15 mouse cellular contexts compared by ENCODE assay signal in the genomic region with DNA sequence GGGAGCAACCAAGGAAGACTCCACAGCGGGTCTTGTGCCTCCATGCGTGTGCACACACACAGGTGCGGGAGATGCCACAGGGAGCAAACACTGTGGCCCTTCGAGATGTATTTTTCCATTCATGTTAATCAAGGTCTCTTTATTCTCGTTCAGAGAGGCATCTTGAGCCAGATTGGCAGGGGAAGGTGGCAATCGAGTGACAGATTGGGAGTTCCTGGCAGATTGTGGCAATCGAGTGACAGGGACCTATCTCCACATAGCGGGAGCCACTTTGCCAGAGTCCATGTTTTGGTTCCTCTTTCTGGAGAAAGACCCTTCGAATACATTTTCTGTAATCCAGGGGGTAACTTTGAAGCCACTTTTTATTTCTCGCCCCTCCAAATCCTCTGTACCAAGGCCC.
"Had no signal": no experiment of that assay in that cellular context is flagged by ENCODE, and none has a peak within 500 bp of the region (broad histone marks: within the 10 kb centered on the region; RNA-seq: fewer than 3 reads in every experiment).

No protein-coding gene starts in this region.

- DNase-seq: retina, postnatal 1 day; right cerebral cortex, adult 18-20 months; right cerebral cortex, postnatal 14 days; right cerebral cortex, postnatal 25 days; right cerebral cortex, postnatal 4 days; spleen, adult 18-20 months; thymus, adult 18-20 months; thymus, adult 2 months; thymus, postnatal 14 days; thymus, postnatal 25 days; thymus, postnatal 36 days; thymus, postnatal 4 days had no signal

- H3K27me3 ChIP-seq: neural tube, embryonic 15.5 days; stomach, embryonic 15.5 days had no signal

- H3K9ac ChIP-seq: neural tube, embryonic 15.5 days; stomach, embryonic 15.5 days had no signal

- H3K4me2 ChIP-seq: neural tube, embryonic 15.5 days; stomach, embryonic 15.5 days had no signal

- H3K9me3 ChIP-seq: neural tube, embryonic 15.5 days; stomach, embryonic 15.5 days had no signal

- H3K27ac ChIP-seq: neural tube, embryonic 15.5 days; stomach, embryonic 15.5 days; stomach, postnatal 0 days had no signal

- H3K4me1 ChIP-seq: stomach, embryonic 15.5 days had no signal

- H3K4me3 ChIP-seq: neural tube, embryonic 15.5 days; stomach, embryonic 15.5 days had no signal
